Mouse (Mus musculus): Measurements from ENCODE around the gene Ipcef1. TPM values are rescaled to one million over a fixed set of nuclear protein-coding genes. Genes with fewer than 3 reads are reported as not detected.

The Ipcef1 gene
- polyA plus RNA-seq, 1 experiment from 2014 or later, result 0.30 TPM

DNA sequence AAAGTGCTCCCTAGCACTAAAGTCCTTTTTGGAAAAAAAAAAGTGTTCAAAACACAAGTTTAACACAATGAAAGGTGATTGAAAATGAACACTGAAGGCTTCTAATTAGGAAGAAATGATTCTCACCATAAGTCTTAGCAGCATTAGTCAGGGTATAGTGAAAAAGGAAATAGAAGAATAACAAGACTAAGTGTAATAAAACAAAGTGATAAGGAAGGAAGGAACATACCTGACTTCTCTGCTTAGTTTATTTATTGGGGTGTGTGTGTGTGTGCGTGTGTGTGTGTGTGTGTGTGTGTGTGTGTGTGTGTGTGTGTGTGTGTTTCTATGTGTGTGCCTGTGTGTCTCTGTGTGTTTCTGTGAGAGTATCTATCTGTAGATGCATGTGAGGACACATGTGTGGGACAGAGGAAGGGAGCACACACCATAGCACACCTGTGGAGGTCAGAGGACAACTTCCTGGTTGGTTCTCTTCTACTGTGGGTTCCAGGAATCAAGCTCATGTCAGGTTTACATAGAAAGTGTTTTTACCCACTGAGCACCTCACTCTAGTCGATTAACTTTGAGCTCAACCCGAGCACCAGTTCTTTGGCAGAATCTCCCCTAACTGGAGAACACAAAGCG lies 124.6 kb downstream of the Ipcef1 start:
- H3K27ac ChIP-seq (replicated peaks), result no peak overlapping the region

DNA sequence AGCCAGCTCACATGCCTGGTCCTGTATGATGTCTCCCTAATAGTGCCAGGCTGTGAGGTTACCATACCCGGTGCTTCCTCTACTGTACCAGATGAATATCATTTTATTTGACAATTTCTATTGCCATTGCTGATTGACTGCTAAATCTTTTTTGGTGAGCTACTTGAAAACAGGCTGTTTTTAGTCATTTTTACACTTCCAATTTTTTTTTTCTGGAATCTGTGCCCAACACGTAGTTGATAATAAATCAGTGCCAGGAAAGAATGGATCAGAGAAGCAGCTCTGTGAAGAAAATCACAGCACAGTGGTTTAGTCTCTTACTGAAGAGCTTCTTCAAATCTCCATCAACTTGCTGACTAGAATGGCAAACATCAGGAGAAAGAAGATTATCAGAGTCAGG lies 125.6 kb downstream of the Ipcef1 start:
- 72% methylated on average over 2 of the region's 2 CpGs for WGBS
- Histone ChIP-seq H3K36me3 (ENCODE audit: control insufficient read depth, insufficient read depth, low read length) (no peaks in the 10 kb centered on the region), H3K9me3 (ENCODE audit: control insufficient read depth, low read length) (no peaks in the 10 kb centered on the region), H3K27ac (replicated peaks) (no peak overlapping the region), H3K4me2 (replicated peaks; ENCODE audit: low read depth) (no peak overlapping the region), H3K4me1 (replicated peaks; ENCODE audit: control insufficient read depth, insufficient read depth) (no peaks in the 10 kb centered on the region), H3K27me3 (ENCODE audit: control insufficient read depth, insufficient read depth, low read length) (no peaks in the 10 kb centered on the region), H3K4me3 (ENCODE audit: low read depth, low read length) (no peak overlapping the region), H3K9ac (ENCODE audit: low read length) (no peak overlapping the region)
- DNase-seq (ENCODE audit: low spot score), result no peak
- no peak for TF ChIP-seq EP300 (optimal IDR thresholded peaks at IDR 0.05)
- no peak for ATAC-seq (ENCODE audit: low FRiP score, low TSS enrichment)

More for the DNA sequence above, 124.6 kb downstream of the Ipcef1 start:
- no peaks in the 10 kb centered on the region for H3K27me3 ChIP-seq (ENCODE audit: control insufficient read depth, insufficient read depth, low read length)
- H3K9me3 ChIP-seq (ENCODE audit: control insufficient read depth, low read length), result no peaks in the 10 kb centered on the region
- H3K9ac ChIP-seq (ENCODE audit: low read length), result no peak overlapping the region
- H3K4me1 ChIP-seq (replicated peaks; ENCODE audit: control insufficient read depth, insufficient read depth), result no peaks in the 10 kb centered on the region
- TF ChIP-seq EP300 (optimal IDR thresholded peaks at IDR 0.05) (no peak), CTCF (IDR thresholded peaks at IDR 0.05; ENCODE audit: low read depth) (no peak)
- H3K36me3 ChIP-seq (ENCODE audit: control insufficient read depth, insufficient read depth, low read length), result no peaks in the 10 kb centered on the region
- 69% methylated on average over 4 of the region's 4 CpGs for WGBS
- ATAC-seq (ENCODE audit: low FRiP score, low TSS enrichment) (peak; percentile 71; the same call in 1 of the 2 replicates), DNase-seq (ENCODE audit: low spot score) (no peak)
- no peak overlapping the region for H3K4me3 ChIP-seq (ENCODE audit: low read depth, low read length)
- no peak overlapping the region for H3K4me2 ChIP-seq (replicated peaks; ENCODE audit: low read depth)

DNA sequence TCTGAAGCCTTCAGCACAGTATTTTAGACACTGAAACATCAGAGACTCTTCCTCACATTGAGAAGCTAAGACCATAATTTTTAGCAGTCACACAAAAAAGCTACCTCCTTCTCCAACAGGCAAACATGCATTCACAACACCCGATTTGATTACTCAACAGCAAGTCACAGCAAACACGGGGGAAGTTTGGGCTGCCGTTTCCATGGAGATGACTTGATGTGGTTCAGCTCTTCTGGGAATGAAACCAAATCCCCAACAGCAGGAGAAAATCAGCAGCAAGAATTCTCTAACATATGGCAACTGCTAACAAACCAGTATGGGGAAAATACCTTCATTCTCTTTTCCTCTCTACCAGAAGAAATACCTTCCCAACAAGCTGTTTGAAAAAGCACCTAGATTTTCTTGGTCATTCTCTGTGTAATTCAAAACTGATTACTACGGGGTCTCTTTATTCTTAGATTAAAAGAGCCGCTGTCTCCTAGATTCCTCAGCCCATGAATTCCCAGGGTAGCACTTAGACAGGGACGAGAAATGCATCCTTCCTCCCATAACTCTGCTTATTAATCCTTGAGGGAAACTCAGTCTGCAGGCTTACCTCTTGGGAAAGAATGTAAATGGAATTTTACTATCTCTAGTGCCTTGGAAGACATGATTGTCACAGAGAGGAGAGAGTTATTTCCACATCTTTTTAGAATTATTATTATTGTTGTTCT lies 135.6 kb downstream of the Ipcef1 start:
- Histone ChIP-seq H3K27me3 (ENCODE audit: control insufficient read depth, insufficient read depth, low read length) (no peaks in the 10 kb centered on the region), H3K4me3 (ENCODE audit: low read depth, low read length) (no peak overlapping the region), H3K4me2 (replicated peaks; ENCODE audit: low read depth) (no peak overlapping the region), H3K36me3 (ENCODE audit: control insufficient read depth, insufficient read depth, low read length) (no peaks in the 10 kb centered on the region), H3K4me1 (replicated peaks; ENCODE audit: control insufficient read depth, insufficient read depth) (no peaks in the 10 kb centered on the region), H3K9me3 (ENCODE audit: control insufficient read depth, low read length) (no peaks in the 10 kb centered on the region), H3K27ac (replicated peaks) (no peak overlapping the region), H3K9ac (ENCODE audit: low read length) (no peak overlapping the region)
- WGBS, result 24% methylated on average over 6 of the region's 6 CpGs
- no peak for TF ChIP-seq CTCF (IDR thresholded peaks at IDR 0.05; ENCODE audit: low read depth)
- no peak for TF ChIP-seq EP300 (optimal IDR thresholded peaks at IDR 0.05)
- no peak for DNase-seq (ENCODE audit: low spot score)
- no peak for ATAC-seq (ENCODE audit: low FRiP score, low TSS enrichment)

DNA sequence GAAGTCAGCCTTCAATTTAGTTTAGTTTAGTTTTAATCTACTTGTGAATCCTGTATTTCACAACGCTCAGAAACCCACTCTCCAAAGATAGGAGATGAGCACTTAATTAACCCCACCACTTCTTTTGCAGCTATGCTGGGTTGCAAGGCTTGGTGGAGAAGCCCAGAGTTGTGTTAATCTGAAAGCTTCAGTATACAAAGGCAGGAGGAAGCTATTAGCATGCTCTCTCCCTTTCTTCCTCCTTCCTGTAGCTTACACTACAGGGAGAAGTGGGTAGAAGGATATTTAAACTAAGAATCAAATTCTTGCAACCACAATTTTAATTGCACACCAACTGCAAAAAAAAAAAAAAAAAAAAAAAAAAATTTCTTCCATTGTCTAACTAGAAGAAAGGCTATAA lies 136.3 kb downstream of the Ipcef1 start:
- no peaks in the 10 kb centered on the region for H3K4me1 ChIP-seq (replicated peaks; ENCODE audit: control insufficient read depth, insufficient read depth)
- H3K27ac ChIP-seq (replicated peaks), result no peak overlapping the region
- TF ChIP-seq CTCF (IDR thresholded peaks at IDR 0.05; ENCODE audit: low read depth) (no peak), EP300 (optimal IDR thresholded peaks at IDR 0.05) (no peak)
- no peaks in the 10 kb centered on the region for H3K9me3 ChIP-seq (ENCODE audit: control insufficient read depth, low read length)
- no peak for ATAC-seq (ENCODE audit: low FRiP score, low TSS enrichment)
- H3K36me3 ChIP-seq (ENCODE audit: control insufficient read depth, insufficient read depth, low read length), result no peaks in the 10 kb centered on the region
- no peak for DNase-seq (ENCODE audit: low spot score)
- 50% methylated on average over 1 of the region's 1 CpGs for WGBS
- H3K4me3 ChIP-seq (ENCODE audit: low read depth, low read length), result no peak overlapping the region
- H3K27me3 ChIP-seq (ENCODE audit: control insufficient read depth, insufficient read depth, low read length), result no peaks in the 10 kb centered on the region
- H3K9ac ChIP-seq (ENCODE audit: low read length), result no peak overlapping the region
- H3K4me2 ChIP-seq (replicated peaks; ENCODE audit: low read depth), result no peak overlapping the region

GRCm38 (mm10) chr10:6909763-6910162 lies 142.5 kb downstream of the Ipcef1 start:
- no peak for TF ChIP-seq CTCF (IDR thresholded peaks at IDR 0.05; ENCODE audit: low read depth)
- TF ChIP-seq EP300 (optimal IDR thresholded peaks at IDR 0.05), result no peak
- H3K9me3 ChIP-seq (ENCODE audit: control insufficient read depth, low read length), result no peaks in the 10 kb centered on the region
- DNase-seq (ENCODE audit: low spot score) (no peak), ATAC-seq (ENCODE audit: low FRiP score, low TSS enrichment) (no peak)
- H3K9ac ChIP-seq (ENCODE audit: low read length), result no peak overlapping the region
- no peaks in the 10 kb centered on the region for H3K4me1 ChIP-seq (replicated peaks; ENCODE audit: control insufficient read depth, insufficient read depth)
- WGBS, result 60% methylated on average over 2 of the region's 2 CpGs
- H3K27ac ChIP-seq (replicated peaks), result no peak overlapping the region
- H3K4me2 ChIP-seq (replicated peaks; ENCODE audit: low read depth), result no peak overlapping the region
- no peak overlapping the region for H3K4me3 ChIP-seq (ENCODE audit: low read depth, low read length)
- H3K36me3 ChIP-seq (ENCODE audit: control insufficient read depth, insufficient read depth, low read length), result no peaks in the 10 kb centered on the region
- H3K27me3 ChIP-seq (ENCODE audit: control insufficient read depth, insufficient read depth, low read length), result no peaks in the 10 kb centered on the region

GRCm38 (mm10) chr10:6901819-6902393 lies 150.4 kb downstream of the Ipcef1 start:
- no peak overlapping the region for H3K4me2 ChIP-seq (replicated peaks; ENCODE audit: low read depth)
- no peaks in the 10 kb centered on the region for H3K36me3 ChIP-seq (ENCODE audit: control insufficient read depth, insufficient read depth, low read length)
- H3K9me3 ChIP-seq (ENCODE audit: control insufficient read depth, low read length), result no peaks in the 10 kb centered on the region
- H3K4me1 ChIP-seq (replicated peaks; ENCODE audit: control insufficient read depth, insufficient read depth), result no peaks in the 10 kb centered on the region
- no peak overlapping the region for H3K27ac ChIP-seq (replicated peaks)
- no peak for ATAC-seq (ENCODE audit: low FRiP score, low TSS enrichment)
- H3K9ac ChIP-seq (ENCODE audit: low read length), result no peak overlapping the region
- no peak overlapping the region for H3K4me3 ChIP-seq (ENCODE audit: low read depth, low read length)
- TF ChIP-seq EP300 (optimal IDR thresholded peaks at IDR 0.05) (no peak), CTCF (IDR thresholded peaks at IDR 0.05; ENCODE audit: low read depth) (no peak)
- WGBS, result 86% methylated on average over 3 of the region's 3 CpGs
- no peaks in the 10 kb centered on the region for H3K27me3 ChIP-seq (ENCODE audit: control insufficient read depth, insufficient read depth, low read length)
- DNase-seq (ENCODE audit: low spot score), result no peak
